Mouse (Mus musculus) urinary bladder, postnatal 36 days (tissue): Measurements from ENCODE around the gene Nol12.

Source experiments
- DNase-seq, 2 experiments: peaks; one replicate each; pipeline ENCODE4 v3.0.0; 2022; ENCODE audit warnings: low spot score in 2 of 2, mixed read lengths in 1 of 2

Nol12 gene

DNA sequence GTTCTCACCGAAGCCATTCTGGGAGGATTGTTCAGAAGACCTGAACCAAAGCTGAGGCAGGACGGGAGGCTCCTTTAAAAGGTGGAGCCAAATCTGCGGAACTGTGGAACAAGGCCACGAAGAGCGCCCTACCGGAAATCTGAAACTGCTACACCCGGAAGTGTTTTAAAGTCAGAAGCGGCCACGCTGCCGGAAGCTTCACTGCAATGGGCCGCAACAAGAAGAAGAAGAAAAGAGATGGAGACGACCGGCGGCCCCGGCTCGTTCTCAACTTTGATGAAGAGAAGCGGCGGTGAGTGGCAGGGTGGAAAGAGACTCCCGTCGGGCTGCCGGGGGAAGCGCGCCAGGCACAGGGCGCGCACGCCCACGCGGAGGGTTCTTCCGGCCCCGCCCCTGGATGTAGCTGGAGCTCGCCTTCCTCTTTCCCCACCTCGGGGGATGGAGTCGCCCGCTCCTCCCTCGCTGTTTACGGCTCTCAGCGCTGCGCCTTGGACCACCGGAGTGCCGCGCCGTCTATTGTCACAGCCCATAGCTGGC is at the start of gene Nol12:
Gene Nol12, plus strand, starts transcription at position 150 of the 537 bp plus-strand sequence.
- peak; percentile 67 to 81 for DNase-seq

DNA sequence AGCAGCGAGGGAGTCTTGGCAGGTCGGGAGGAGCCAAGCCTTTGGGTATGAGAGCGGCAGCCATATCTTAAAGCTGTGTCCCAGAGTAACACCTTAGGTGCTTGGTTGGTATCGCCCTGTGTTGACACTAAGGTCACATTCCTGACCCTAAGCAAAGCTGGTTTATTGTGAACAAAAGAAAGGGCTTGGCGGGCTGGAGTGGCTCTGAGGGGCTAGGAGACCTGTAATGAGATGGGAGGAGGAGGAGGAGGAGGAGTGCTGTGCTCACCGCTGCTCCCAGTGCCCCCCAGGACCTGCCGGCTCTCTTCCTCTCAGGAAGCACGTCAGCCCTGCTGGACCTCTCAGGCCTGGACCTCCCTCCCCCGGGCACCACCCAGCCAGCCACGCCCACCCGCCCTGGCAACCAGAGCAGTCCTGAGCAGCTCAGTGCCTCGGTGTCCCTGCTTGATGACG is 45.3 kb upstream of the Nol12 start:
- no peak for DNase-seq

- DNase-seq = no peak
Measured at GRCm38 (mm10) chr15:78892440-78892839, 42.3 kb upstream of the Nol12 start.

DNA sequence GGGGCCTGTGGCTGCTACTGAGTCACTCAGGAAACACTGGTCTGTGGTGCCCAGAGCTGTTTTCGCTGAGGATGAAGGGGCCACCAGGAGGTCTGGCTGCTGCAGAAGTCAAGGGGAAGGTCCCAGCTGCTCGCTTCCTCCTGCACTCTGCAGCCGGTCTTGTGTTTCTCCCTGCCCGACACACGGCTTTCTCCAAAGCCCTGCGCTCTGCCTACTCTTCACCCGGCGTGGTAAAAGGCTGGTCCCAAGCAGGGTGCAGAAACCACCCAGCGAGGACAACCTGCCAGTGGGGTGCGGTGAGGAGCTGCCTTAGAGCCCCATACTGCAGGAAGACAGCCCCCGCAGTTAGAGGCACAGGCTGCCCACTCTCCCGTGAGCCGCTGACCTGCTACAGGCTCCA is 40.0 kb upstream of the Nol12 start:
- DNase-seq = no peak

- DNase-seq = no peak
Measured at GRCm38 (mm10) chr15:78895741-78896140, 39.0 kb upstream of the Nol12 start.

- no peak for DNase-seq
Measured at GRCm38 (mm10) chr15:78896149-78896548, 38.6 kb upstream of the Nol12 start.

GRCm38 (mm10) chr15:78897488-78897887 is 37.2 kb upstream of the Nol12 start:
- no peak for DNase-seq

DNA sequence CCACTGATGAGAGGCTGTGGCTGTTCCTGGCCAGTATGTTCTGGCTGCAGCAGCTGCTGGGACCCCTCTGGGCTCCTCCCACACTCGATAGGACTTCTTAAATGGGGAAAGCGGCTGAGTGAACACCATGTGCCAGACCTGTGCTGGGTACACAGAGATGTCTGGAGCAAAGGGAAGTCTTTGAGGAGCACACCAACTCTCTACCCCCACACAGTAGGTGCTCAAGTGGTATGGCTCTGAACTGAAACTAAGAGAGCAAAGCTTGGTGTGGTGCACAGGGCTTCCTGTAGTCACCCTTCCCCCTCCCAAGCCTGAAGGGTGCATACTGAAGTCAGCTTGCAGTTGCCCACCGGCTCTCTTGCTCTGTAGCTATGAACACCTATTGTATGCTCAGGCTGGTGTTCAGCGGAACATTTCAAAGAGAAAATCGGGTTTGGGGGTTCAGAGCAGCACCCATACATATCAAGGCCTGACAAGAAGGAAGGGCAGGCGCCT is 36.2 kb upstream of the Nol12 start:
- no peak for DNase-seq

DNA sequence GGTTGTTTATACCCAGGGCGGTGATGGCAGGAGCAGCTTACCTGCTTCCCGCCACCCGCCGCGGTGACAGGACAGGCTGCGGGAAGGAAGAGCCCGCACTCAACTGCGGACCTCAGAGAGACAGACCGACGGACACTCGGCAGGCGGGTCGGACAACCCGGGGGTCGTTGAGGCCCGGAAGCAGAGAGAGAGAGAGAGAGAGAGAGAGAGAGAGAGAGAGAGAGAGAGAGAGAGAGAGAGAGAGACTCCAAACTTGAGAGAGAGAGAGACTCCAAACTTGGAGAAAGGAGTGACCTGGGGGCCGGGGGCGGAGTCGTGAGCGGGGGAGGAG is 35.4 kb upstream of the Nol12 start, which contains the start of gene Gm49510:
Gene Gm49510, plus strand, starts transcription at position 259 of the 331 bp plus-strand sequence.
- DNase-seq = no peak

GRCm38 (mm10) chr15:78899740-78900584 is 34.8 kb upstream of the Nol12 start, which contains the start of gene Sh3bp1:
TSS of gene Sh3bp1 (plus strand) at chr15:78899768.
- peak; percentile 51 to 72 for DNase-seq

DNA sequence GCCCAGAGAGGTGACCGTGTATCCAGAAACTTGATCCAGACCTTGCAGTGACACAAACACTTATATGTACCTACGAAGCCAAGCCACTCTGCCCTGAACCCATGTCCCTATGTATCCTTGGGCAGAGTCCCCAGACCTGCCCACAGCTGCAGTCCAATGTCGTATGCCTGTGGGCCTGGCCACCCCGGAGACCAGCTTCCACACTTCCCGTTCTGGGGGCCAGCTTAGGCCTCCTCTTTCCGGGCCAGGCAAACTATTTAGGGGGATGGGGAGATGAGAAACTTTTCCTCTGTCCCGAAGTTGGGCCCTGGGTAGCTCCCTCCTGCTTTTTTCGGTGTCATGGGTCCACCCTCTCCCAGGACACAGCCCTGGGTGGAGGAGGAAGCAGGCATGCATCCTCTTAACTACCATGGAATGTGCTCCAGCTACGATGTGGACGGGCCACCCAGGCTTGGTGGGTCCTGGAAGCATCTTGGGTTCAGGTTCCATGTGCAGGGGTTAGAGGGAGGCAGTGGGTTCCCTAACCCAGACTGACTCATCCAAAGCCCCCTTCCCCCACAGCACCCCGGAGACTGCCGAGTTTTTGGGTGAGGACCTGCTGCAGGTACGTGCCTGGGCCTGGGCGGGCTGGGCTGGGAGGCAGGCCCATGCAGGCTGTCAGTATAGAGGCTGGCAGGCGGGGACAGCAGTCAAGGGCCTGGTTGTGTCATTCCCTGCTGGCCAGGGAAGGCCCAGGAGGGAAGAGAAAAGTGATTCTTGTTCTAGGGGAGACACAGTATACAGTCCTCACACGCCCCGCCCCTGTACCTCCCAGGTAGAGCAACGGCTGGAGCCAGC is 33.9 kb upstream of the Nol12 start:
- peak; percentile 47 to 49 for DNase-seq

DNA sequence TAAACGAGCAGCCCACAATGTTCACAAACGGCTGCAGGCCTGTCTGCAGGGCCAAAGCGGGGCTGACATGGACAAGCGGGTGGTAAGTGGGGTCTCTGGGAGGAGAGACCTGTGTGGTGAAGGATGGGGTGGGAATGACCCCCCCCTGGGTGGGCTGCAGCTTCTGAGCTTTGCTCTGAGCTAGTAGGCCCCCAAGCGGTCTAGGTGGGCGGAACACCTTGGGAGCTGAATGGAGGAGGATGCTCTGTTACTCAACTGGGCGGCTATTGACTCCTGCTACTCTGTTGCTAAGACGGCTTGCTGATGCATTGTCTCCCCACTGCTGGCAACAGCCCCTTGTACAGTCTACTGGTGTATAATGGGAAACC is 33.3 kb upstream of the Nol12 start:
- no peak for DNase-seq

- peak; percentile 70 to 79 for DNase-seq
Measured at GRCm38 (mm10) chr15:78903243-78903642, 31.5 kb upstream of the Nol12 start.

DNA sequence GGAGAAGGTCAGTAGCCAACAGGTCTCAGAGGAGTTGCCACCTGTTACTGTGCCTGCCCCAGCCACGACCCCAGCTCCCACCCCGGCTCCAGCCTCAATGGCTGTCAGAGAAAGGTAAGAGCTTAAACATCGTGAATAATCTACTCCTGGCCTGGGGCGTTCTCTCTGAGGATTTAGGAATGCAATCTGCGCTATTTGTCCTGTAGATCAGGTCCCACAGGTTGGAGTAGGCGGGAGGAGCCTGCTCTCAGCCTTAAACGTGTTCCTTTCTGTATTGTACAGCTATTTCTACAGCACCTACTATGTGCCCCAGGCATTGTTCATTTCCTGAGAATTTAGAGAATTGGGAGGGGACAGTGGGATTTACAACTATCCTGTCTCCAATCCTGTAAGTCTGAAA is 26.3 kb upstream of the Nol12 start:
- no peak for DNase-seq

DNA sequence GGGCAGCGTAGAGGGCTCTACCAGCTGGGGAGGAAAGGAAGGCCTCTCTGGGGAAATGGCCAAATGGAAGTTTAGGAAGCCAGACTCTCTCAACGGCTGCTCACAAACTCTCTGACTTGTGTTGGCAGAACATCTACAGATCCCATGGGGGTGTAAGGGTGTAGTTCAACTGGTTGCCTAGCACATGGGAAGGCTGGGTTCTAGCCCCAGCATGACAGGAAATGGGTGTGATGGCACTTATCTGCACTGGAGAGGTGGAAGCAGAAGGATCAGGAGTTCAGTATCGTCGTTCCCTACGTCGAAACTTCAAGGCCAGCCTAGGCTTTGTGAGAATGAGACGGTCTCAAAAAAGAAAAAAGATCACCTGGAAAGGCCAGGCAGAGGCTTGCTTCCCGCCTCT is 25.8 kb upstream of the Nol12 start:
- DNase-seq = no peak

GRCm38 (mm10) chr15:78912040-78912439 is 22.7 kb upstream of the Nol12 start:
- DNase-seq = no peak

DNA sequence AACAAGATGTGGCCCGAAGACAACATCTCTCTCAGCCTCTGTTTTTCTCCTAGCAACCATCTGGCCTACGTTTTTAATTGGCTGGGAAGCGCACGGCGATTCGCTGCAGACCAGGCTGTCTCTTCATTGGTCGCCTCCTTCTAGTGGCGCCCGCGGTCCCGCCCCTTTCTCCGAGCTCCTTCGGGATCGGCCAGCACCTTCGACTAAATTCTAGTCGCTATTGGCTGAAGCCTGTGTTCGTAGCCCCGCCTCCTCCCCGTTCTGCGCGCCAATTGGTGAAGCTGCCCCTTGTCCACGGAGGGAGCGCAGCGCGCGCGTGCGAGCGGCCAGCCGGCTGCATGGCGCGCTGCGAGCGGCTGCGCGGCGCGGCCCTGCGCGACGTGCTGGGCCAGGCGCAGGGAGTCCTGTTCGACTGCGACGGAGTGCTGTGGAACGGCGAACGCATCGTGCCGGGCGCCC is 21.1 kb upstream of the Nol12 start, which contains the start of gene Pdxp:
Gene Pdxp, plus strand, starts transcription at position 288 of the 459 bp plus-strand sequence.
- peak; percentile 82 to 91 for DNase-seq

DNA sequence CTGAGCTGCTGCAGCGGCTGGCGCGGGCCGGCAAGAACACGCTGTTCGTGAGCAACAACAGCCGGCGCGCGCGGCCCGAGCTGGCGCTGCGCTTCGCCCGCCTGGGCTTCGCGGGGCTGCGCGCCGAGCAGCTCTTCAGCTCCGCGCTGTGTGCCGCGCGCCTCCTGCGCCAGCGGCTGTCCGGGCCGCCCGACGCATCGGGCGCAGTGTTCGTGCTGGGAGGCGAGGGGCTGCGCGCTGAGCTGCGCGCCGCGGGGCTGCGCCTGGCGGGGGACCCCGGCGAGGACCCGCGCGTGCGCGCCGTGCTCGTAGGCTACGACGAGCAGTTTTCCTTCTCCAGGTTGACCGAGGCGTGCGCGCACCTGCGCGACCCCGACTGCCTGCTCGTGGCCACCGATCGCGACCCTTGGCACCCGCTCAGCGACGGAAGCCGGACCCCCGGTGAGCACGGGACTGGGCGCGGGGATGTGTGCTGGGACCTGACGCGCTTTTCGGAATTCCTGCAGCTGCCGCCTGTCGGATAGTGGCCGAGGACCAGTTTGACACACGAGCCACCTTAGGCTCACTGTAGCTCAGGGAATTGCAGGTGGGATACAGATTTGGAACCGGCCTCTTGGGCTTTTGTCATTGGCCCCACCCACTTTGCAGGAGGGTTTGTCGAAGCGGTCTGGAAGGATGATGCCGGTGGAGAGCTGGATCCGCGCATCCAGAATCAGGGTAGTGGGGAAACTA is 20.5 kb upstream of the Nol12 start:
- no peak for DNase-seq

DNA sequence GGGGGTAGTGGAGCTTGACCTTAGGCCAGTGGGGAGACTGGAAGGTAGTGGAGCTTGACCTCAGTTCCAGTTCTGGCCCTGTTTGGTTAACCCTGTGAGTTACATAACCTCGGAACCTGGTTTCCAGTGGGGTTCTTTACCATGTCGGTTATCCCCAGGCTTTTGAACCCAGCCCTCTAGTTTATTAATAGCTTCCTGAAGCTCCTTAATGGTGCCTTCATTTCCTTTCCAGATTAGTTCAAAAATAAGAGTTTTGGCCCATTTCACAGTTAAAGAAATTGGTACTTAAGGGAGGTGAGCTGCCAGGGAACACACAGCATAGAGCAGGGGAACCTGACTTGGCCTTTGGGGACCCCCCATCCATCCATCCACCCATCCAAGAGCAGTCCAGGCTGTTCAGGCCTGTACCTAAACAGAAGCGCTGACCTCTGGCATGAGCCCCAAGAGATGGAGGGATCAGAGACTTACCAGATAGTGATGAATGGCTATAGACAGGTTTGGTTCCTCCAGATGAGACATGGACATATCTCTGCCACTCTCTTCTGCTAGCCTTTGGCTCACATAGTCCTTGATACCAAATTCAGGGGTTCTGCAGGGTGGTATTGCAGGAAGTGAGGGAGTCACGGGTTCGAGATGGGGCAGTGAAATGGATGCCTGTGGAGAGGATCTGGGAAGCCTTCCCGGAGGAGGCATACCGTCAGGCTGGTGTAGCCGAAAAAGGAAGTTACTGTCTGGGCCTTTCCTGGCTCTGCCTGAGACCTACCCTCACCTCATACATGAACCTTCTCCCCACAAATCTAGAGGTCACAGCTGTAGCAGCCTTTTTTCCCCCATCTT is 19.7 kb upstream of the Nol12 start:
- no peak for DNase-seq

- DNase-seq = peak in 1 of 2 experiments; percentile 68
Measured at GRCm38 (mm10) chr15:78915660-78916017, 19.1 kb upstream of the Nol12 start.
